Mouse (Mus musculus) CH12.LX (cell line): ENCODE data around the gene Mvd. TPM values are rescaled to one million over a fixed set of nuclear protein-coding genes. Genes with fewer than 3 reads are reported as not detected.

Experiments used
- polyA plus RNA-seq: library from polyadenylated mRNA; unstranded; fragments of >175 nt; gene quantifications from 2 replicates; pipeline ENCODE4 v1.2.1, GENCODE M21; 2012; ENCODE audit warnings: low read depth; ENCODE audit not compliant: insufficient read length
- total RNA-seq, 2 experiments: library from RNA; depleted of rRNA; stranded (reverse); fragments of 300-350 nt in 1 of 2; fragments of >200 nt in 1 of 2; gene quantifications; 2 replicates each; pipeline ENCODE4 v1.2.3; 2012 to 2014

The Mvd gene
- total and polyA plus RNA-seq, 3 experiments, result 47.3 to 80.3 (median 54.0) TPM

Other genes with a start within 250 kb of the Mvd start
- 30.1 and 31.0 TPM in 2 replicates for gene Zfpm1, start 161.3 kb downstream of the Mvd start, total RNA-seq (2012; rRNA removed)
- 11.0 and 11.3 TPM in 2 replicates for gene Zfpm1, start 161.3 kb downstream of the Mvd start, total RNA-seq (2014; rRNA removed)
- 63.5 and 68.4 TPM in 2 replicates for gene Zfpm1, start 161.3 kb downstream of the Mvd start, polyA plus RNA-seq
- gene Trhr2, start 82.7 kb downstream of the Mvd start, total RNA-seq (2012; rRNA removed), result 0.25 and 0.46 TPM in 2 replicates
- gene Trhr2, start 82.7 kb downstream of the Mvd start, total RNA-seq (2014; rRNA removed), result not detected in 2 replicates
- gene Trhr2, start 82.7 kb downstream of the Mvd start, polyA plus RNA-seq, result 0.42 and 0.51 TPM in 2 replicates
- 58.5 and 66.0 TPM in 2 replicates for gene Zc3h18, start 66.8 kb downstream of the Mvd start, total RNA-seq (2012; rRNA removed)
- 34.6 and 36.3 TPM in 2 replicates for gene Zc3h18, start 66.8 kb downstream of the Mvd start, total RNA-seq (2014; rRNA removed)
- 81.6 and 83.0 TPM in 2 replicates for gene Zc3h18, start 66.8 kb downstream of the Mvd start, polyA plus RNA-seq
- 0.21 TPM in 1 of 2 replicates, not detected in the other for gene Il17c, start 21.4 kb downstream of the Mvd start, total RNA-seq (2012; rRNA removed)
- not detected in 2 replicates for gene Il17c, start 21.4 kb downstream of the Mvd start, total RNA-seq (2014; rRNA removed)
- 0.33 TPM in 1 of 2 replicates, not detected in the other for gene Il17c, start 21.4 kb downstream of the Mvd start, polyA plus RNA-seq
- 978 and 1,119 TPM in 2 replicates for gene Cyba, start 10.5 kb downstream of the Mvd start, total RNA-seq (2012; rRNA removed)
- gene Cyba, start 10.5 kb downstream of the Mvd start, total RNA-seq (2014; rRNA removed), result 450 and 466 TPM in 2 replicates
- 848 and 1,050 TPM in 2 replicates for gene Cyba, start 10.5 kb downstream of the Mvd start, polyA plus RNA-seq
- 0.47 and 1.0 TPM in 2 replicates for gene Snai3, start 17.3 kb upstream of the Mvd start, total RNA-seq (2012; rRNA removed)
- gene Snai3, start 17.3 kb upstream of the Mvd start, total RNA-seq (2014; rRNA removed), result 0.28 and 0.44 TPM in 2 replicates
- 0.19 and 0.49 TPM in 2 replicates for gene Snai3, start 17.3 kb upstream of the Mvd start, polyA plus RNA-seq
- 8.5 and 9.1 TPM in 2 replicates for gene Rnf166, start 32.6 kb upstream of the Mvd start, total RNA-seq (2012; rRNA removed)
- 6.5 and 7.7 TPM in 2 replicates for gene Rnf166, start 32.6 kb upstream of the Mvd start, total RNA-seq (2014; rRNA removed)
- gene Rnf166, start 32.6 kb upstream of the Mvd start, polyA plus RNA-seq, result 12.9 and 13.0 TPM in 2 replicates
- gene Ctu2, start 32.7 kb upstream of the Mvd start, total RNA-seq (2012; rRNA removed), result 40.4 and 55.7 TPM in 2 replicates
- 23.8 and 27.9 TPM in 2 replicates for gene Ctu2, start 32.7 kb upstream of the Mvd start, total RNA-seq (2014; rRNA removed)
- gene Ctu2, start 32.7 kb upstream of the Mvd start, polyA plus RNA-seq, result 63.1 and 80.6 TPM in 2 replicates
- gene Piezo1, start 107.9 kb upstream of the Mvd start, total RNA-seq (2012; rRNA removed), result 52.1 and 59.7 TPM in 2 replicates
- gene Piezo1, start 107.9 kb upstream of the Mvd start, total RNA-seq (2014; rRNA removed), result 15.1 and 21.1 TPM in 2 replicates
- gene Piezo1, start 107.9 kb upstream of the Mvd start, polyA plus RNA-seq, result 26.5 and 41.6 TPM in 2 replicates
- 50.0 and 53.7 TPM in 2 replicates for gene Cdt1, start 124.6 kb upstream of the Mvd start, total RNA-seq (2012; rRNA removed)
- 46.0 and 54.2 TPM in 2 replicates for gene Cdt1, start 124.6 kb upstream of the Mvd start, total RNA-seq (2014; rRNA removed)
- 57.6 and 67.3 TPM in 2 replicates for gene Cdt1, start 124.6 kb upstream of the Mvd start, polyA plus RNA-seq
- 524 and 653 TPM in 2 replicates for gene Aprt, start 133.5 kb upstream of the Mvd start, total RNA-seq (2012; rRNA removed)
- 453 and 516 TPM in 2 replicates for gene Aprt, start 133.5 kb upstream of the Mvd start, total RNA-seq (2014; rRNA removed)
- 543 and 561 TPM in 2 replicates for gene Aprt, start 133.5 kb upstream of the Mvd start, polyA plus RNA-seq
- 19.8 and 25.6 TPM in 2 replicates for gene Galns, start 168.0 kb upstream of the Mvd start, total RNA-seq (2012; rRNA removed)
- gene Galns, start 168.0 kb upstream of the Mvd start, total RNA-seq (2014; rRNA removed), result 13.2 and 16.4 TPM in 2 replicates
- gene Galns, start 168.0 kb upstream of the Mvd start, polyA plus RNA-seq, result 23.5 and 25.6 TPM in 2 replicates
- 64.2 and 67.0 TPM in 2 replicates for gene Trappc2l, start 168.2 kb upstream of the Mvd start, total RNA-seq (2012; rRNA removed)
- 10.1 and 15.7 TPM in 2 replicates for gene Trappc2l, start 168.2 kb upstream of the Mvd start, total RNA-seq (2014; rRNA removed)
- gene Trappc2l, start 168.2 kb upstream of the Mvd start, polyA plus RNA-seq, result 36.0 and 38.8 TPM in 2 replicates
- gene Pabpn1l, start 179.3 kb upstream of the Mvd start, total RNA-seq (2012; rRNA removed), result not detected in 2 replicates
- not detected in 2 replicates for gene Pabpn1l, start 179.3 kb upstream of the Mvd start, total RNA-seq (2014; rRNA removed)
- gene Pabpn1l, start 179.3 kb upstream of the Mvd start, polyA plus RNA-seq, result not detected in 2 replicates